Mouse (Mus musculus) forebrain, embryonic 15.5 days (tissue): ENCODE data around the gene Smyd3. TPM values are rescaled to one million over a fixed set of nuclear protein-coding genes. Genes with fewer than 3 reads are reported as not detected.

ENCODE experiments used
- ATAC-seq: fragments of 200-750 bp; cut with Nextera tagmentation; replicated peaks from 2 replicates; pipeline ENCODE4 v1.8.0; 2017; ENCODE audit warnings: mild to moderate bottlenecking, moderate TSS enrichment, moderate library complexity
- H3K27ac ChIP-seq: fragments of 300-500 bp; sonication (generic); replicated peaks from 2 replicates; pipeline ENCODE4 v1.5.1; 2015; ENCODE audit warnings: mild to moderate bottlenecking, inconsistent platforms
- H3K27me3 ChIP-seq: fragments of 300-500 bp; sonication (generic); 2 replicates; pipeline ENCODE4 v1.6.1; 2015; ENCODE audit warnings: inconsistent platforms
- H3K36me3 ChIP-seq: fragments of 300-500 bp; sonication (generic); 2 replicates; pipeline ENCODE4 v1.6.1; 2015; ENCODE audit warnings: mild to moderate bottlenecking, inconsistent platforms
- H3K4me1 ChIP-seq: fragments of 300-500 bp; sonication (generic); 2 replicates; pipeline ENCODE4 v1.6.1; 2015; ENCODE audit warnings: inconsistent platforms
- H3K4me2 ChIP-seq: fragments of 300-500 bp; sonication (generic); replicated peaks from 2 replicates; pipeline ENCODE4 v1.6.1; 2015; ENCODE audit warnings: mild to moderate bottlenecking, inconsistent platforms
- H3K4me3 ChIP-seq: fragments of 300-500 bp; sonication (generic); 2 replicates; pipeline ENCODE4 v1.5.1; 2015; ENCODE audit warnings: mild to moderate bottlenecking, inconsistent platforms
- H3K9ac ChIP-seq: fragments of 300-500 bp; sonication (generic); replicated peaks from 2 replicates; pipeline ENCODE4 v1.6.1; 2015; ENCODE audit warnings: mild to moderate bottlenecking, inconsistent platforms
- H3K9me3 ChIP-seq: fragments of 300-500 bp; sonication (generic); 2 replicates; pipeline ENCODE4 v1.6.1; 2016; ENCODE audit warnings: inconsistent platforms
- WGBS: fragments of 180-500 bp; shearing (Covaris S2); methylation state at CpG from one replicate; pipeline ENCODE4 v1.1.7; 2015; ENCODE audit warnings: mixed read lengths; 5-methylcytosine and 5-hydroxymethylcytosine counted together
- polyA plus RNA-seq: library from polyadenylated mRNA; unstranded; fragments of >200 nt; fragmentation: Nextera tagmentation; extraction: Ambion mirVana; gene quantifications from 2 replicates; pipeline ENCODE4 v1.2.1, GENCODE M21; 2015

Smyd3 gene
- polyA plus RNA-seq, 1 experiment from 2014 or later = 25.8 TPM

GRCm38 (mm10) chr1:179261496-179261966, 256.3 kb downstream of the Smyd3 start:
- H3K9ac ChIP-seq = no peak overlapping the region

GRCm38 (mm10) chr1:179255826-179256512, 261.9 kb downstream of the Smyd3 start:
- Histone ChIP-seq H3K4me2 (no peak overlapping the region), H3K9me3 (no peaks in the 10 kb centered on the region), H3K9ac (no peak overlapping the region), H3K4me1 (no peaks in the 10 kb centered on the region), H3K36me3 (no peaks in the 10 kb centered on the region), H3K4me3 (no peak overlapping the region), H3K27me3 (no peaks in the 10 kb centered on the region), H3K27ac (no peak overlapping the region)
- no peak for ATAC-seq
- WGBS = 78% methylated on average over 11 of the region's 11 CpGs

More at GRCm38 (mm10) chr1:179261496-179261966, 256.3 kb downstream of the Smyd3 start:
- Histone ChIP-seq H3K4me1 (peaks cover 9% of the 10 kb centered on the region), H3K9me3 (no peaks in the 10 kb centered on the region), H3K4me2 (no peak overlapping the region), H3K27ac (0 out of 2 replicates have a peak overlapping the region, but pooled peaks have one; percentile 30), H3K27me3 (no peaks in the 10 kb centered on the region), H3K36me3 (no peaks in the 10 kb centered on the region), H3K4me3 (no peak overlapping the region)
- ATAC-seq = peak; percentile 43; the same call in 1 of the 2 replicates
- 33% methylated on average over 11 of the region's 11 CpGs for WGBS

- Histone ChIP-seq H3K27ac (no peak overlapping the region), H3K27me3 (no peaks in the 10 kb centered on the region), H3K4me3 (no peak overlapping the region), H3K36me3 (no peaks in the 10 kb centered on the region), H3K9me3 (no peaks in the 10 kb centered on the region), H3K4me1 (peaks cover under 1% of the 10 kb centered on the region; the same call in 1 of the 2 replicates), H3K9ac (no peak overlapping the region), H3K4me2 (no peak overlapping the region)
- WGBS = 13% methylated on average over 3 of the region's 3 CpGs
- ATAC-seq = no peak
Measured at GRCm38 (mm10) chr1:179254531-179254930, 263.3 kb downstream of the Smyd3 start.

- Histone ChIP-seq H3K27ac (no peak overlapping the region), H3K4me2 (no peak overlapping the region), H3K4me3 (no peak overlapping the region), H3K9me3 (no peaks in the 10 kb centered on the region), H3K4me1 (peaks cover 10% of the 10 kb centered on the region; the same call in 1 of the 2 replicates), H3K27me3 (no peaks in the 10 kb centered on the region), H3K36me3 (no peaks in the 10 kb centered on the region), H3K9ac (no peak overlapping the region)
- 65% methylated on average over 4 of the region's 4 CpGs for WGBS
- ATAC-seq = no peak
Measured at GRCm38 (mm10) chr1:179252611-179253010, 265.2 kb downstream of the Smyd3 start.

- 89% methylated on average over 3 of the region's 3 CpGs for WGBS
- H3K4me2 ChIP-seq = no peak overlapping the region
- ATAC-seq = peak; percentile 46; the same call in 1 of the 2 replicates
Measured at GRCm38 (mm10) chr1:179250388-179250787, 267.5 kb downstream of the Smyd3 start.

GRCm38 (mm10) chr1:179243554-179243953, 274.3 kb downstream of the Smyd3 start:
- no peak overlapping the region for H3K4me3 ChIP-seq
- no peaks in the 10 kb centered on the region for H3K9me3 ChIP-seq
- no peak for ATAC-seq
- H3K4me2 ChIP-seq = no peak overlapping the region
- no peaks in the 10 kb centered on the region for H3K36me3 ChIP-seq
- 76% methylated on average over 8 of the region's 8 CpGs for WGBS
- 0 out of 2 replicates have a peak, but pooled peaks cover under 1% of the 10 kb centered on the region for H3K4me1 ChIP-seq
- no peaks in the 10 kb centered on the region for H3K27me3 ChIP-seq
- H3K9ac ChIP-seq = no peak overlapping the region
- no peak overlapping the region for H3K27ac ChIP-seq

More at GRCm38 (mm10) chr1:179250388-179250787, 267.5 kb downstream of the Smyd3 start:
- Histone ChIP-seq H3K4me1 (peaks cover 10% of the 10 kb centered on the region; the same call in 1 of the 2 replicates), H3K4me3 (no peak overlapping the region), H3K27ac (no peak overlapping the region), H3K9ac (no peak overlapping the region), H3K27me3 (no peaks in the 10 kb centered on the region), H3K36me3 (no peaks in the 10 kb centered on the region), H3K9me3 (no peaks in the 10 kb centered on the region)

GRCm38 (mm10) chr1:179240663-179241279, 277.1 kb downstream of the Smyd3 start:
- H3K9ac ChIP-seq = no peak overlapping the region
- WGBS = 92% methylated on average over 6 of the region's 6 CpGs
- H3K27me3 ChIP-seq = no peaks in the 10 kb centered on the region
- no peak overlapping the region for H3K4me2 ChIP-seq
- H3K4me3 ChIP-seq = no peak overlapping the region
- H3K27ac ChIP-seq = no peak overlapping the region
- no peaks in the 10 kb centered on the region for H3K4me1 ChIP-seq
- no peaks in the 10 kb centered on the region for H3K36me3 ChIP-seq
- no peaks in the 10 kb centered on the region for H3K9me3 ChIP-seq
- no peak for ATAC-seq

GRCm38 (mm10) chr1:179238639-179239038, 279.2 kb downstream of the Smyd3 start:
- H3K36me3 ChIP-seq = no peaks in the 10 kb centered on the region
- H3K9ac ChIP-seq = no peak overlapping the region
- no peak overlapping the region for H3K4me3 ChIP-seq
- 70% methylated on average over 2 of the region's 2 CpGs for WGBS
- ATAC-seq = no peak
- no peaks in the 10 kb centered on the region for H3K9me3 ChIP-seq
- no peaks in the 10 kb centered on the region for H3K4me1 ChIP-seq
- no peaks in the 10 kb centered on the region for H3K27me3 ChIP-seq
- H3K27ac ChIP-seq = no peak overlapping the region
- no peak overlapping the region for H3K4me2 ChIP-seq

- H3K9me3 ChIP-seq = no peaks in the 10 kb centered on the region
- H3K4me2 ChIP-seq = no peak overlapping the region
- no peak for ATAC-seq
- 38% methylated on average over 7 of the region's 7 CpGs for WGBS
- no peak overlapping the region for H3K27ac ChIP-seq
- H3K4me3 ChIP-seq = no peak overlapping the region
- H3K36me3 ChIP-seq = no peaks in the 10 kb centered on the region
- H3K9ac ChIP-seq = no peak overlapping the region
- H3K27me3 ChIP-seq = no peaks in the 10 kb centered on the region
- no peaks in the 10 kb centered on the region for H3K4me1 ChIP-seq
Measured at GRCm38 (mm10) chr1:179237989-179238388, 279.9 kb downstream of the Smyd3 start.

GRCm38 (mm10) chr1:179236217-179236840, 281.5 kb downstream of the Smyd3 start:
- H3K9ac ChIP-seq = no peak overlapping the region
- no peak overlapping the region for H3K27ac ChIP-seq
- no peaks in the 10 kb centered on the region for H3K27me3 ChIP-seq
- H3K9me3 ChIP-seq = no peaks in the 10 kb centered on the region
- H3K4me1 ChIP-seq = peaks cover 3% of the 10 kb centered on the region; the same call in 1 of the 2 replicates
- H3K36me3 ChIP-seq = no peaks in the 10 kb centered on the region
- no peak overlapping the region for H3K4me3 ChIP-seq
- H3K4me2 ChIP-seq = no peak overlapping the region
- ATAC-seq = no peak
- WGBS = 89% methylated on average over 8 of the region's 8 CpGs

GRCm38 (mm10) chr1:179231777-179232661, 285.8 kb downstream of the Smyd3 start:
- H3K9ac ChIP-seq = no peak overlapping the region

More at GRCm38 (mm10) chr1:179231777-179232661, 285.8 kb downstream of the Smyd3 start:
- Histone ChIP-seq H3K4me3 (no peak overlapping the region), H3K27ac (peak overlapping the region; percentile 70), H3K4me1 (peaks cover 3% of the 10 kb centered on the region; the same call in 1 of the 2 replicates), H3K9me3 (no peaks in the 10 kb centered on the region), H3K36me3 (no peaks in the 10 kb centered on the region), H3K4me2 (no peak overlapping the region), H3K27me3 (no peaks in the 10 kb centered on the region)
- ATAC-seq = peak; percentile 91
- 27% methylated on average over 13 of the region's 13 CpGs for WGBS
